Mouse (Mus musculus) thymus, postnatal 36 days (tissue): ENCODE measurements at regions not wholly inside any gene's neighbourhood (a gene's known extent, or its start where the extent isn't known, plus 50 kb on each side); places are given as distances from the start of the nearest gene placed in this dataset.

ENCODE experiments used
- DNase-seq, 2 experiments: peaks; one replicate each; pipeline ENCODE4 v3.0.0; 2022; ENCODE audit warnings: mixed read lengths in 2 of 2

DNA sequence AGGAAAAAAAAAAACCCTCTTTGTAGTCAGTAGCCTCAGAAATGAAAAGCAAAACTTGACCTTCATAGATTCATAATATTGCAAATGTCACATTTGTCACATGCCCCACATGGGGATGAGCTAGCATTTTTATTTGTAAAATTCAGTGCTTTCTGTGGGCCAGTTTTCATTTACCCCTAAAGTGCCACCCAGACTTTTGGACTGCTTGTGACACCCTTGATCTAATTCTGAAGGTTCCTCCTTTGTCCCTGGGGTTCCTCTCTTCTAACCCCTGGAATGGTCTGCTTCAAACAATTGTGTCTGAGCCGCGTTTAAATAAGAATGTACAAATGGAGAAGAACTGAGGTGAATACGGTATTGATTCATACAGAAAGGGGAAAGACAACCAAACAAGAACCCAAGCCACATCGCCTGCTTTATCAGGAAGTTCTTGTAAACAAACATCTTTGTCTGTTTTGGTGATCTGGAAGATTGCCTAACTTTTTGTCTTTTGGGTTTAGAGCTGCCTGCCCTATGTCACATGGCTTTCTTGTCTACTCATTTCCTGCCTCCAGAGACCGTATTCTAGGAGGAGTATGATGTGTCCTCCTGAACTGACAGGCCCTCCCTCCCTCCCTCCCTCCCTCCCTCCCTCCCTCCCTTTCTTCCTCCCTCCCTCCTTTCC is 203.1 kb upstream of the Gm9833 start:
- DNase-seq: no peak

GRCm38 (mm10) chr3:9885565-9885964 is 202.3 kb upstream of the Gm9833 start:
- peak in 1 of 2 experiments; percentile 30 for DNase-seq

DNA sequence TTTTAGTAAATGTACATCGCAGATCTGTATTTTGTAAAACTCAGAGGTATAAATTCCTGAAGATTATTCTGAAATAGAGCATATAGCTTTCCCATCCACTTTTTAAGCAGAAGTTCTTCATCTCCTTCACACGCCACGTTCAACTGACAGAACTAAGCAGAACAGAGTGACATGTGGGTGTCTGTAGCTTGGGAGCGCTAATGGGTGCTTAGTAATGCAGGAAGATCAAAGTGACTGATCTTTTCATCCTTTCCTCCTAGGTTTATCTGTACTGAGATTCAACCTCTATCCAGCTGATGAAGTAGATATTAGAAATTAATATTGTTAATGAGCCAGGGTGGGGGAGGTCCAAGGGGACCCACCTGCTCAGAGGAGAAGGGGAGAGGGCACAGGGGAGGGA is 201.8 kb upstream of the Gm9833 start:
- DNase-seq: no peak

DNA sequence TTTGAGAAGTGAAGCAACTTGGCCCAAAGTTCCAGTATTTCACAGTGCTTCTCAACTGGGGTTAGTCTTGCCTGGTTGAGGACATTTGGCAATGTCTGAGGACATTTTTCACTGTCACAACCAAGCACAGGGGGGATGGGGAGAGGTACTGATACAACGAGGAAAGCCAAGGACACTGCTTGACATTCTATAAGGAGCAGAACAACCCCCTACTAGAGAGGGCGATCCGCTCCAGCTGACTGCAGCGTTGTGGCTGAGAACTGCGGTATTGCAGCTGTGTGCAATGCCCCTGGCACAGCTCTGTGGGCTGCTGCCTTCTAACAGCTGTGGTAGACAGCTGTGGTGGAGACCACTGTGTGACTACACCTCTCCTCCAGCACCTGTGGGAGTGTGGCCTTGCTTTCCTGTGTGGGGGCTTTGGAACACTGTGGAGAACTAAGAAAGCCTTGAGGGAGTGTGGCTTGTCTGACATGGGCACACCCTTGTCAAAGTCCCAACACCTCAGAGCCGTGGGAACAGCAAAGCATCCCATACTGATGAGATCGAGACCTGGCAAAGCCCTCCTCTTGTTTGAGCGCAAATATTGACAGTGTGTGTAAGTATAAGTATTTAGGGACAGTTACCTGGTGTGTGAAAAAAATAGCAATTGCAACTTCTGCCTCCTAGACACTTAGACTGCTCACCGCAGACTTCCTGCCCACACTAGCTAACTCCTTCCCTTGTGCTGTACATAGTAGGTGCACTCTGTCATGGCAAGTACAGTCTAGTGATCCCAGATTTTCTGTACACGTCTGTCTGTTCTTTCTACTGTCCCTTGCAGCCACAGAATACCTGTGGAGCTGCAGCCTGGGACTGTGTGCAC is 200.9 kb upstream of the Gm9833 start:
- peak; percentile 84 to 93 for DNase-seq

DNA sequence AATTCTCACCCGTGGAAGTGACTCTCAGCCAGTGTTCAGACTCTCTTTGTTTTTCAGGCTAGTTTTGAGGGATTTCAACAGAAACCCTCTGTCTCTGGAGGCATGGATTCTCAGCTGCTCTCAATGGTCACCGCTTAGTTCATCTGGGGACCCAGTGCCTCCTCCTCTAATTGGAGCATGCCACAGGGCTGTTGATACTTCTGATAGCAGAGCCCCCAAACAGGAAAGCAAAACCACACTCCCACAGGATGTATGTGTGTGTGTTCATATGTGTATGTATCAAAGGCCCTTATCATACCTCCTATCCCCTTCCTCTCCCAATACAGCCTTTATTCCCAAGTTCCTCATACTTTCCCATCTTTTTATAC is 200.3 kb upstream of the Gm9833 start:
- peak; percentile 53 to 57 for DNase-seq

GRCm38 (mm10) chr3:9888051-9888450 is 199.9 kb upstream of the Gm9833 start:
- no peak for DNase-seq

GRCm38 (mm10) chr3:9892884-9893494 is 194.9 kb upstream of the Gm9833 start:
- no peak for DNase-seq

- DNase-seq: peak; percentile 36 to 55
Observed at GRCm38 (mm10) chr3:9895396-9896135, 192.3 kb upstream of the Gm9833 start.

- no peak for DNase-seq
Observed at GRCm38 (mm10) chr3:9896303-9896702, 191.6 kb upstream of the Gm9833 start.

DNA sequence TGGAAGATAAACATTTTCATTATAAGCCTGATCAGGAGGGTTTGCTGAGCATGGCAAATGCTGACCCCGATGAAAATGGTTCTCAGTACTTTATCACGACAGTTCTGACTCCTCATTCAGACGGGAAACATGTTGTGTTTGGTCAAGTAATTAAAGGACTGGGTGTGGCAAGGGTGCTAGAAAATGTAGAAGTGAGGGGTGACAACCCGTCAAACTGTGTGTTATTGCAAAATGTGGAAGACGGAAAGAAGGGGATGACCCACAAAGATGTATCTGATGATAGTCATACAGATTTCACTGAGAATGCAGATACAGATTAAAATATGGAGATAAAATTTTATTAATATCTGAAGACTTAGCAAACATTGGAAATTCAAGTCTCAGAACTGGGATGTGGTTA is 186.2 kb upstream of the Gm9833 start:
- DNase-seq: no peak

GRCm38 (mm10) chr3:9913357-9913756 is 174.6 kb upstream of the Gm9833 start:
- no peak for DNase-seq

DNA sequence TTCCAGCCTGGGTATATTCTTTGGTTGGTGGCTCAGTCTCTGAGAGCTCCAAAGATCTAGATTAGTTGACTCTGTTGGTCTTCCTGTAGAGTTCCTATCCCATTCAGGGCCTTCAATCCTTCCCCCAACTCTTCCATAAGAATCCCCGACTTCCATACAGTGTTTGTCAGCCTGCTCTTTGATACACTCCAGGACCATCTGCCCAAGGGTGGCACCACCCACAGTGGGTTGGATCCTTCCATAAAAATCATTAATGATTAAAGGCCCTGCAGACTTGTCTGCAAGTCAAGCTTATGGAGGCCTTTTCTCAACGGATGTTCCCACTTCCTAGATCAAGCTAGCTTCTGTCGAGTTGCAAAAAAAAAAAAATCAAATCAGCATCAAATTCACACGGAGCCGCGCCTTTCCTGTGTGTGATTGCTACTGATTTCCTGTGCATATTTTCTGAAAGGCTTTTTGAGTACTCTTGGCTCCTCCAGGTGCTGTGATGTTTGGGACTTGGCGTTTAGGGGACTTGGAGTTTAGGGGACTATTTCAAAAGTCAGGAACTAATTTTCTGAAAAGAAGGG is 171.3 kb upstream of the Gm9833 start:
- DNase-seq: no peak

GRCm38 (mm10) chr3:9920331-9920730 is 167.6 kb upstream of the Gm9833 start:
- DNase-seq: no peak

DNA sequence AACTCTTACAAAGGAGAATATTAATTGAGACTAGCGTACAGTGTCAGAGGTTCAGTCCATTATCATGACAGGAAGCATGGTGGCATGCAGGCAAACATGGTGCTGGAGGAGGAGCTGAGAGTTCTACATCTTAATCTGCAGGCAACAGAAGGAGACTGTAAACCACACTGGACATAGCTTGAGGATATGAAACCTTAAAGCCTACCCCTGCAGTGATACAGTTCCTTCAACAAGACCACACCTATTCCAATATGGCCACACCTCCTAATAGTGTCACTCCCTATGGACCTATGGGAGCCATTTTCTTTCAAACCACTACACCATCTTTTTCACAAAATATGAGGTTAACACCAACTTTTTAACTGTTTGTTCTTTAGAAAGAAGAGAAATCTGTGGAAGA is 166.2 kb upstream of the Gm9833 start:
- DNase-seq: no peak

DNA sequence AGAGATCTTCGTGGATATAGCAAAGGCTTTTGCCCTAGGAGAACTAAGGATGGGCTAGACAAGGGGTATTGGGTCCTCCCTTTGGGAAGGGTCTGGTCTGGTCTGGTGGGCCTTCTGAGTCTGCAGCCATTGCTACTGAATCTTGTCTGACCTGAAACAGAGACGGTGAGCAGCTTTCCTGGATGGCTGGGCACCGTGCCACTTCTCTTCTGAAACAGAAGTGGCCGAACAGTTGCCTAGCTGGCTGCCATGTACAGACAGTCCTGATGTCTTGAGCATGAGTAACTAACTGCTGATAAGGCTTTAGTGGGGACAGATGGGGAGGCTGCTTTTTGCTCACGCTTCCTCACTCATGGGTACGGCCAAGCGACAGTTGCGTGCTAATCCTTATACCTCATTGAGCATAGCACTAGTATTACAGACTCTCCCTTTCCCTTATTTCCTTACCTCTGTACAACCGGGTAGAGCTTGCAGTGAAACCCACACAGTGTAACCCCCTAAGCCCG is 165.3 kb upstream of the Gm9833 start:
- DNase-seq: no peak

GRCm38 (mm10) chr3:9924630-9925029 is 163.3 kb upstream of the Gm9833 start:
- no peak for DNase-seq

GRCm38 (mm10) chr3:9936853-9937441 is 151.0 kb upstream of the Gm9833 start:
- no peak for DNase-seq

GRCm38 (mm10) chr3:9938651-9939050 is 149.3 kb upstream of the Gm9833 start:
- DNase-seq: no peak

DNA sequence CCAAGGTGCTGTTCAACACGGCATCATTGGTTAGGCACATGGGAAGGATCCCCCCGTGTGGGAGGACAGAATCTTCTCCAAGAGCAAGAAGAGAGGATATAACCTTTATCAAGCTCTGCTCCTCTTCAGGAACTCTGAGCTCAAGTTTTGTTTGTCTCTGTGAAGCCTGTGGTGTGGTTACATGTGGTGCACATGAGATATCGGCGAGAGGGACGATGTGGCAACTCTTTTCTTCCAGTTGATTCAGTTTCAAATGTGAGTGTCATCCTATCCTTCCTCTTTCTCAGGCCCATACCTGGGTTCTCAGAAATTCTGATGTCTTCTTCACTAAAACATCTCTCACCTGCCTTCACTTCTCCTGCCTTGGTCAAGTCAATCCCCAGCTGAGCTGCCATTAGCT is 145.3 kb upstream of the Gm9833 start:
- DNase-seq: no peak

DNA sequence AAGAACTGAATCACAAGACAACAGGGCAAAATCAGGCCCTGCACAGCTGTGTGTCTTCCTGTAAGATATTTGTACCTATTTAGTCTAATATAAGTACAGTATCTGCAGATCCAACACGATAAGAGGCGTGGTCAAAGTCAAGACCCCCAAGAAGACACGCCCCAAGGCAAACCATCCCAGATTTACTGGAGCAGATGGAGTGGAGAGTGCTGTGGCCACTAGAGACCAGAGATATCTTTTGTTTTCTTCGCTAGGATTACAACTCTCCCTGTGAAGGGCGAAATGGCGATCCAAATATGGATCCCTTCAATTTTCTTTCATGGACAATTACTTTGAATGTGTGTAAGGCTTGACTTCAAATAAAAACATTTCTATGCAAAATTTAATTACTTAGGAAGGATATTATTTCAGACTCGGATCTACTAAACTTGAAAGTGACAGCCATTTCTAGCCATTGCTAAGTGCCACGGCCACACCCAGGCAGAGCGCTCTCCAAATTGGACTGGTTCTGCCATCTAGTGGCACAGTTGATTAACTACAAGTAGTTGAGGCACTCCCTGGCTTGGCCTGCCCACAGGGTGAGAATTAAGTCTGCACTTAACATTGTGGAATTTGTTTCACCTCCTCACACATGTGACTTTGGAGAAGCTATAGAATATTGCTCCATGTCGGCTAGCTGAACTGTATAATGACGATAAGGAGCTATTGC is 140.4 kb upstream of the Gm9833 start:
- DNase-seq: peak; percentile 64 to 76

DNA sequence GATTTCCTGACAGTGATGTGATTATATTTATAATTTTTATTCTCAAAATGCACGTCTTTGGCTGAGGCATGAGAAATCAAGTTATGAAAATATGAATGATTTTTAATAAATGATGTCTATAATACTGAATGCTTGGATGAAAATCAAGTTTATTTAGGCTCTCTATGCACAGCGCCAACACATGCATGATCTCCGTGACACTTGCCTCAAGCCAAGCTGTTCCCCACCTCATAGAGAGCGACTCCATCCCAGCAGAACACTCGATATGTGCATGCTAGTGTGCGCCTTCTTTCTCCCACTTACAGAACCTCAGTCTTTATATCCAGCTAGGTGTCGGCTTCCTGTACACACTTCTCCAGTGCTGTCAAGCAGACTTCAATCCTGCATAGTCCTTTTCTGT is 139.8 kb upstream of the Gm9833 start:
- DNase-seq: no peak

DNA sequence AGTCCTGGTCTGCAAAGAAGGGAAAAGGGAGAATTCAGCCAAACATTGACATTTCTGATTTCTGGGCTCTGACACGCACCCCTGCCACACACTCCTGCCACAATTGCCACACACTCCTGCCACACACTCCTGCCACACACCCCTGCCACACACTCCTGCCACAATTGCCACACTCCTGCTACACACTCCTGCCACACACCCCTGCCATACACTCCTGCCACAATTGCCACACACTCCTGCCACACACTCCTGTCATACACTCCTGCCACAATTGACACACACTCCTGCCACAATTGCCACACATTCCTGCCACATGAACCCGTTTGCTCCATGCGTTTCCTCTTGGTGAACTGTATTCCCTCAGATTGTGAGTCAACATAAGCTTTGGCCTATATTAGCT is 130.0 kb upstream of the Gm9833 start:
- DNase-seq: no peak
